Mouse (Mus musculus): ENCODE data around the gene Ttc29. TPM values are rescaled to one million over a fixed set of nuclear protein-coding genes. Genes with fewer than 3 reads are reported as not detected.

Ttc29 gene
- polyA plus RNA-seq, 1 experiment from 2014 or later, result not detected

GRCm38 (mm10) chr8:78230721-78231120, 17.6 kb downstream of the Ttc29 start:
- Histone ChIP-seq H3K4me3 (ENCODE audit: low read depth, low read length) (no peak overlapping the region), H3K27me3 (ENCODE audit: control insufficient read depth, insufficient read depth, low read length) (no peaks in the 10 kb centered on the region), H3K4me2 (ENCODE audit: low read depth, low read length, severe bottlenecking) (no peak overlapping the region), H3K9me3 (ENCODE audit: control insufficient read depth, low read length) (no peaks in the 10 kb centered on the region), H3K27ac (ENCODE audit: low read depth, low read length) (no peak overlapping the region), H3K4me1 (replicated peaks; ENCODE audit: control insufficient read depth, insufficient read depth, low read length) (no peaks in the 10 kb centered on the region), H3K9ac (ENCODE audit: low read length) (no peak overlapping the region), H3K36me3 (ENCODE audit: control insufficient read depth, insufficient read depth, low read length) (no peaks in the 10 kb centered on the region)
- ATAC-seq (replicated peaks; ENCODE audit: low FRiP score) (no peak), DNase-seq (ENCODE audit: low spot score) (no peak)
- WGBS, result 51% methylated on average over 2 of the region's 2 CpGs

DNA sequence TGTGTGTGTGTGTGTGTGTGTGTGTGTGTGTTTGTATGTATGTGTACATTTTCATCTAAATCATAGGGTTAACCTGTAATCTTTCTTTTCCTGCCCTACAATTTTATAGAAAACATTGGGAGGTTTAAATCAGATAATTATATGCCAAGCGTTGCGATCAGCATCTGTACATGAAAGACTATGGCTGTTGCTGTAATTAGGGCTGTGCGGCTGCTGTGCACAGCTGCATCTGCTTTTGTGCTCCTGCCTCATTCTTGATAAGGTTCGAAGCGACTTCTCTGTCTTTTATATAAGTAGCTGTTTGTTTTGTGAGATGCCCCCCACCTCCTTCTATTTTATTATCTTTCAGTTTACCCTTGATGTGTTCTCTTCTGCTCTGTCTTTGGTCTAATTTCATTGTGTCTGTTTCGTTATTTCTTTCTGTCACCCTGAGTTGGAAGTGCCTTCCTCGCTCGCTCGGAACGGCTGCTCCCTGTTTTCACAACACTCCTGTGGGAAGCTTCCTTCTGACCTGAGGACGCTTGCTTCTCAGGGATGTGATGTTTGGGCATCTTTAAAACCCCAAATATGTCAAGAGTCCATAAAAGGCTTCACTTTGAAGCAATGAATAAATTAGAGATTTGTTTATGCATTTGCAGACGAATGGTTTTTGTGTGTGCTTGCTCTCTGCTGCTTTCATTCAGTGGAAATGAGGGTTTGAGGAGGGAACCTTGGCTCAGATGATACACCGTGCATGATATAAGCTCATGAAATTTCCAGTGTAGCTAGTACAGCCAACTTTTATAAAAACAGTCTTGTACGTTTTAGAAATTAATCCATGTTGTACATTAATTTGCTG, 20.0 kb downstream of the Ttc29 start:
- Histone ChIP-seq H3K27ac (ENCODE audit: low read depth, low read length) (no peak overlapping the region), H3K9me3 (ENCODE audit: control insufficient read depth, low read length) (no peaks in the 10 kb centered on the region), H3K4me2 (ENCODE audit: low read depth, low read length, severe bottlenecking) (no peak overlapping the region; the same call in 1 of the 2 replicates), H3K4me1 (replicated peaks; ENCODE audit: control insufficient read depth, insufficient read depth, low read length) (no peaks in the 10 kb centered on the region), H3K36me3 (ENCODE audit: control insufficient read depth, insufficient read depth, low read length) (no peaks in the 10 kb centered on the region), H3K9ac (ENCODE audit: low read length) (no peak overlapping the region), H3K4me3 (ENCODE audit: low read depth, low read length) (no peak overlapping the region), H3K27me3 (ENCODE audit: control insufficient read depth, insufficient read depth, low read length) (no peaks in the 10 kb centered on the region)
- ATAC-seq (replicated peaks; ENCODE audit: low FRiP score) (no peak), DNase-seq (ENCODE audit: low spot score) (no peak)
- 38% methylated on average over 14 of the region's 14 CpGs for WGBS

DNA sequence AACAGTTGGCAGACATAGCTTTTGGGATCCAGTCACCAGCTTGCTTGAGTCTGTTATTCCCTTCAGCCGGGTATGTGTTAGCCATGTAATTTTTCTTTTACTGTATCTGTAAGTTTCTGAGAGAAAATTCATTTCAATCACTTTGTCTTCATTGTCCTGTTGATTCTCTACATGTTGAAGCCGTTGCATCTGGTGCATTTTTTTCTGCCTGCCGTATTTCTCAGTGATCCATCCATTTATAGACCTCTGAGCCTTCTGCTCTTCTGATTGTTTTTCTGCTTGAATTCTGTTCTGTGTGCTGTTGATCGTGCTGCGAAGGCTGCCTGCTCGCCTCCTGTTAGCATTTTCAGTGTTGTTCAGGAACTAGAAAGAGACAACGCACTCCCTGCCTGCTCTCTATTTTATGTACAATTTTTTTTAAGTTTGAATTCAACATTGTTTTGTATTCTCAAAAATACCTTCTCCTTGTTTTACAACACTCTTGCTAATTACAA, 20.7 kb downstream of the Ttc29 start:
- Histone ChIP-seq H3K36me3 (ENCODE audit: control insufficient read depth, insufficient read depth, low read length) (no peaks in the 10 kb centered on the region), H3K9ac (ENCODE audit: low read length) (no peak overlapping the region), H3K9me3 (ENCODE audit: control insufficient read depth, low read length) (no peaks in the 10 kb centered on the region), H3K27me3 (ENCODE audit: control insufficient read depth, insufficient read depth, low read length) (no peaks in the 10 kb centered on the region), H3K4me2 (ENCODE audit: low read depth, low read length, severe bottlenecking) (no peak overlapping the region), H3K27ac (ENCODE audit: low read depth, low read length) (no peak overlapping the region), H3K4me1 (replicated peaks; ENCODE audit: control insufficient read depth, insufficient read depth, low read length) (no peaks in the 10 kb centered on the region), H3K4me3 (ENCODE audit: low read depth, low read length) (no peak overlapping the region)
- ATAC-seq (replicated peaks; ENCODE audit: low FRiP score), result no peak
- 85% methylated on average over 7 of the region's 7 CpGs for WGBS
- DNase-seq (ENCODE audit: low spot score), result no peak

GRCm38 (mm10) chr8:78237972-78238675, 25.0 kb downstream of the Ttc29 start:
- no peaks in the 10 kb centered on the region for H3K27me3 ChIP-seq (ENCODE audit: control insufficient read depth, insufficient read depth, low read length)
- H3K9me3 ChIP-seq (ENCODE audit: control insufficient read depth, low read length), result no peaks in the 10 kb centered on the region
- DNase-seq (ENCODE audit: low spot score), result no peak
- no peak for ATAC-seq (replicated peaks; ENCODE audit: low FRiP score)
- WGBS, result 63% methylated on average over 6 of the region's 6 CpGs
- H3K27ac ChIP-seq (ENCODE audit: low read depth, low read length), result no peak overlapping the region
- no peaks in the 10 kb centered on the region for H3K36me3 ChIP-seq (ENCODE audit: control insufficient read depth, insufficient read depth, low read length)
- H3K9ac ChIP-seq (ENCODE audit: low read length), result no peak overlapping the region
- H3K4me1 ChIP-seq (replicated peaks; ENCODE audit: control insufficient read depth, insufficient read depth, low read length), result no peaks in the 10 kb centered on the region
- H3K4me2 ChIP-seq (ENCODE audit: low read depth, low read length, severe bottlenecking), result no peak overlapping the region
- no peak overlapping the region for H3K4me3 ChIP-seq (ENCODE audit: low read depth, low read length)

GRCm38 (mm10) chr8:78251115-78251514, 38.0 kb downstream of the Ttc29 start:
- 35% methylated on average over 3 of the region's 3 CpGs for WGBS
- no peak overlapping the region for H3K4me3 ChIP-seq (ENCODE audit: low read depth, low read length)
- DNase-seq (ENCODE audit: low spot score) (no peak), ATAC-seq (replicated peaks; ENCODE audit: low FRiP score) (no peak)
- H3K27me3 ChIP-seq (ENCODE audit: control insufficient read depth, insufficient read depth, low read length), result no peaks in the 10 kb centered on the region
- H3K4me1 ChIP-seq (replicated peaks; ENCODE audit: control insufficient read depth, insufficient read depth, low read length), result no peaks in the 10 kb centered on the region
- no peaks in the 10 kb centered on the region for H3K36me3 ChIP-seq (ENCODE audit: control insufficient read depth, insufficient read depth, low read length)
- H3K9me3 ChIP-seq (ENCODE audit: control insufficient read depth, low read length), result no peaks in the 10 kb centered on the region
- H3K4me2 ChIP-seq (ENCODE audit: low read depth, low read length, severe bottlenecking), result no peak overlapping the region
- no peak overlapping the region for H3K27ac ChIP-seq (ENCODE audit: low read depth, low read length)
- H3K9ac ChIP-seq (ENCODE audit: low read length), result no peak overlapping the region

GRCm38 (mm10) chr8:78254374-78254773, 41.3 kb downstream of the Ttc29 start:
- Histone ChIP-seq H3K27ac (ENCODE audit: low read depth, low read length) (no peak overlapping the region), H3K4me3 (ENCODE audit: low read depth, low read length) (no peak overlapping the region), H3K4me1 (replicated peaks; ENCODE audit: control insufficient read depth, insufficient read depth, low read length) (no peaks in the 10 kb centered on the region), H3K9me3 (ENCODE audit: control insufficient read depth, low read length) (no peaks in the 10 kb centered on the region), H3K36me3 (ENCODE audit: control insufficient read depth, insufficient read depth, low read length) (no peaks in the 10 kb centered on the region), H3K27me3 (ENCODE audit: control insufficient read depth, insufficient read depth, low read length) (no peaks in the 10 kb centered on the region), H3K4me2 (ENCODE audit: low read depth, low read length, severe bottlenecking) (no peak overlapping the region), H3K9ac (ENCODE audit: low read length) (no peak overlapping the region)
- no peak for ATAC-seq (replicated peaks; ENCODE audit: low FRiP score)
- WGBS, result 93% methylated on average over 4 of the region's 4 CpGs
- DNase-seq (ENCODE audit: low spot score), result no peak

GRCm38 (mm10) chr8:78255011-78255410, 41.9 kb downstream of the Ttc29 start:
- WGBS, result 93% methylated on average over 3 of the region's 3 CpGs
- no peak overlapping the region for H3K9ac ChIP-seq (ENCODE audit: low read length)

DNA sequence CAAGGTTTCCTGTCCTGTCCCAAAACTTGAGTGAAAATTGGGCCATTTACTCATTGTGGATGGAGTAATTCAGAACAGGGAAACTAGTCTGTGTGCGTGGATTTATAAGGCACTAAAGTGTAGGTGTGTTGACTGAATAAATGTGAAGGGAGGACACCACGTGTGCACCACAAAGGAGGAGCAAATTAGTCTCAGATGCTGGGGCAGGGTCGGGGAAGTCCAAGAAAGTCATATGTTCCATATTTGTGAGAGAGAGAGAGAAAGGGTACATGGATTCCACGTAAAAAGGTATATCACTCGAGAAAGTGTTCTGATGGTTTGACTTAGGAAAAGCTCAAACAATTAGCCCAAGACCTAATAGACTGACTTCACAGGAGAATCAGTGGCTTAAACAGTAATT, 52.4 kb downstream of the Ttc29 start:
- Histone ChIP-seq H3K9me3 (ENCODE audit: control insufficient read depth, low read length) (no peaks in the 10 kb centered on the region), H3K36me3 (ENCODE audit: control insufficient read depth, insufficient read depth, low read length) (no peaks in the 10 kb centered on the region), H3K4me1 (replicated peaks; ENCODE audit: control insufficient read depth, insufficient read depth, low read length) (peaks cover 4% of the 10 kb centered on the region; the same call in 1 of the 2 replicates), H3K27me3 (ENCODE audit: control insufficient read depth, insufficient read depth, low read length) (no peaks in the 10 kb centered on the region), H3K4me2 (ENCODE audit: low read depth, low read length, severe bottlenecking) (no peak overlapping the region), H3K27ac (ENCODE audit: low read depth, low read length) (no peak overlapping the region), H3K4me3 (ENCODE audit: low read depth, low read length) (no peak overlapping the region), H3K9ac (ENCODE audit: low read length) (no peak overlapping the region)
- ATAC-seq (replicated peaks; ENCODE audit: low FRiP score) (no peak), DNase-seq (ENCODE audit: low spot score) (no peak)
- 78% methylated on average over 5 of the region's 5 CpGs for WGBS

More at GRCm38 (mm10) chr8:78255011-78255410, 41.9 kb downstream of the Ttc29 start:
- Histone ChIP-seq H3K27me3 (ENCODE audit: control insufficient read depth, insufficient read depth, low read length) (no peaks in the 10 kb centered on the region), H3K4me1 (replicated peaks; ENCODE audit: control insufficient read depth, insufficient read depth, low read length) (no peaks in the 10 kb centered on the region), H3K4me2 (ENCODE audit: low read depth, low read length, severe bottlenecking) (no peak overlapping the region), H3K4me3 (ENCODE audit: low read depth, low read length) (no peak overlapping the region), H3K9me3 (ENCODE audit: control insufficient read depth, low read length) (no peaks in the 10 kb centered on the region), H3K36me3 (ENCODE audit: control insufficient read depth, insufficient read depth, low read length) (no peaks in the 10 kb centered on the region), H3K27ac (ENCODE audit: low read depth, low read length) (no peak overlapping the region)
- ATAC-seq (replicated peaks; ENCODE audit: low FRiP score), result no peak
- no peak for DNase-seq (ENCODE audit: low spot score)
